Mouse (Mus musculus): ENCODE measurements around the gene Cpsf4l. TPM values are rescaled to one million over a fixed set of nuclear protein-coding genes. Genes with fewer than 3 reads are reported as not detected.
A peak's percentile ranks its signal among the peaks of the same experiment; 100 is the strongest.

Gene Cpsf4l
- total and polyA plus RNA-seq, 2 experiments from 2014 or later, result 0.10 TPM; not detected in 1

- H3K4me2 ChIP-seq (ENCODE audit: low read depth, low read length), result no peak overlapping the region
- no peaks in the 10 kb centered on the region for H3K27me3 ChIP-seq (ENCODE audit: control insufficient read depth, insufficient read depth, low read length)
- no peak; the same call in 1 of the 2 replicates for ATAC-seq (ENCODE audit: insufficient read depth, low read depth)
- WGBS, result 67% methylated on average over 19 of the region's 19 CpGs
- H3K4me3 ChIP-seq (ENCODE audit: low read depth, low read length), result no peak overlapping the region
- DNase-seq (ENCODE audit: low spot score), result no peak
- H3K27ac ChIP-seq (ENCODE audit: low read depth), result no peak overlapping the region
- H3K9ac ChIP-seq (replicated peaks; ENCODE audit: low read depth, low read length), result no peak overlapping the region
- H3K36me3 ChIP-seq (replicated peaks; ENCODE audit: control insufficient read depth, insufficient read depth, low read length), result no peaks in the 10 kb centered on the region
- H3K9me3 ChIP-seq (replicated peaks; ENCODE audit: control insufficient read depth, low read length), result no peaks in the 10 kb centered on the region
- peaks cover 7% of the 10 kb centered on the region; the same call in 1 of the 2 replicates for H3K4me1 ChIP-seq (ENCODE audit: control insufficient read depth, insufficient read depth)
- no peak for TF ChIP-seq CTCF (IDR thresholded peaks at IDR 0.05; ENCODE audit: low read depth)
- no peak for TF ChIP-seq EP300 (IDR thresholded peaks at IDR 0.05; ENCODE audit: low read depth)
Observed at GRCm38 (mm10) chr11:113708629-113709213, 1.1 kb downstream of the Cpsf4l start.

- H3K9ac ChIP-seq (replicated peaks; ENCODE audit: low read depth, low read length), result no peak overlapping the region
- no peak for ATAC-seq (ENCODE audit: insufficient read depth, low read depth)
- 72% methylated on average over 15 of the region's 15 CpGs for WGBS
- no peak overlapping the region for H3K4me3 ChIP-seq (ENCODE audit: low read depth, low read length)
- no peaks in the 10 kb centered on the region for H3K9me3 ChIP-seq (replicated peaks; ENCODE audit: control insufficient read depth, low read length)
- no peaks in the 10 kb centered on the region for H3K27me3 ChIP-seq (ENCODE audit: control insufficient read depth, insufficient read depth, low read length)
- H3K4me2 ChIP-seq (ENCODE audit: low read depth, low read length), result no peak overlapping the region
- H3K36me3 ChIP-seq (replicated peaks; ENCODE audit: control insufficient read depth, insufficient read depth, low read length), result no peaks in the 10 kb centered on the region
- no peak overlapping the region for H3K27ac ChIP-seq (ENCODE audit: low read depth)
- peaks cover 7% of the 10 kb centered on the region; the same call in 1 of the 2 replicates for H3K4me1 ChIP-seq (ENCODE audit: control insufficient read depth, insufficient read depth)
- no peak for TF ChIP-seq CTCF (IDR thresholded peaks at IDR 0.05; ENCODE audit: low read depth)
- no peak for TF ChIP-seq EP300 (IDR thresholded peaks at IDR 0.05; ENCODE audit: low read depth)
- no peak for DNase-seq (ENCODE audit: low spot score)
Observed at GRCm38 (mm10) chr11:113705966-113706652, 3.7 kb downstream of the Cpsf4l start.

GRCm38 (mm10) chr11:113703758-113704157 lies 6.1 kb downstream of the Cpsf4l start:
- H3K27me3 ChIP-seq (ENCODE audit: control insufficient read depth, insufficient read depth, low read length), result no peaks in the 10 kb centered on the region
- TF ChIP-seq EP300 (IDR thresholded peaks at IDR 0.05; ENCODE audit: low read depth) (no peak), CTCF (IDR thresholded peaks at IDR 0.05; ENCODE audit: low read depth) (peak; percentile 99)
- no peaks in the 10 kb centered on the region for H3K4me1 ChIP-seq (ENCODE audit: control insufficient read depth, insufficient read depth)
- no peak overlapping the region for H3K27ac ChIP-seq (ENCODE audit: low read depth)
- no peaks in the 10 kb centered on the region for H3K9me3 ChIP-seq (replicated peaks; ENCODE audit: control insufficient read depth, low read length)
- no peak overlapping the region for H3K4me3 ChIP-seq (ENCODE audit: low read depth, low read length)
- no peak overlapping the region for H3K9ac ChIP-seq (replicated peaks; ENCODE audit: low read depth, low read length)
- DNase-seq (ENCODE audit: low spot score) (peak; percentile 72), ATAC-seq (ENCODE audit: insufficient read depth, low read depth) (peak; percentile 69)
- no peak overlapping the region for H3K4me2 ChIP-seq (ENCODE audit: low read depth, low read length)
- H3K36me3 ChIP-seq (replicated peaks; ENCODE audit: control insufficient read depth, insufficient read depth, low read length), result no peaks in the 10 kb centered on the region
- 30% methylated on average over 5 of the region's 5 CpGs for WGBS

DNA sequence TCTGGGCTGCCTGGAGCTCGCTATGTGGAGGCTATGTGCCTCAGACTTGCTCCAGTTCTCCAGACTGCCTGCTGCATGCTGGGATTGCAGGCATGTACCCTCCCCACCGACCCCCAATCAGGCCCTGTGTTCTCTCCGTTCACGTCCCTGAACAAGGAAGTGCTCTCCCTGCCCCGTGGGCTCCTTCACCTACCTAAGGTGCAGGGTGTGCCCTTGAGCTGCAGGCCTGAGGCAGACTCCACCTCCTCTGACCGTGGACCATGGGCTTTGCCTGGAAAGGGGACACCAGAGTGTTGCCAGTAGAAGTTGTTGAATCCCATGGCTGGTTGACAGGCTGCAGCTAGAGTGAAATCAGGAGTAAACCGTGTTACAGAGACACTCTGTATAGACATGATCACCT lies 10.2 kb downstream of the Cpsf4l start:
- 86% methylated on average over 7 of the region's 7 CpGs for WGBS
- TF ChIP-seq CTCF (IDR thresholded peaks at IDR 0.05; ENCODE audit: low read depth), result no peak
- TF ChIP-seq EP300 (IDR thresholded peaks at IDR 0.05; ENCODE audit: low read depth), result no peak
- H3K27ac ChIP-seq (ENCODE audit: low read depth), result no peak overlapping the region

GRCm38 (mm10) chr11:113698013-113698545 lies 11.7 kb downstream of the Cpsf4l start:
- no peak overlapping the region for H3K4me3 ChIP-seq (ENCODE audit: low read depth, low read length)
- H3K27me3 ChIP-seq (ENCODE audit: control insufficient read depth, insufficient read depth, low read length), result no peaks in the 10 kb centered on the region
- no peak overlapping the region for H3K9ac ChIP-seq (replicated peaks; ENCODE audit: low read depth, low read length)
- peaks cover 27% of the 10 kb centered on the region for H3K36me3 ChIP-seq (replicated peaks; ENCODE audit: control insufficient read depth, insufficient read depth, low read length)
- peak; percentile 4 for DNase-seq (ENCODE audit: low spot score)
- ATAC-seq (ENCODE audit: insufficient read depth, low read depth), result no peak
- H3K4me1 ChIP-seq (ENCODE audit: control insufficient read depth, insufficient read depth), result no peaks in the 10 kb centered on the region
- H3K4me2 ChIP-seq (ENCODE audit: low read depth, low read length), result no peak overlapping the region
- no peak for TF ChIP-seq CTCF (IDR thresholded peaks at IDR 0.05; ENCODE audit: low read depth)
- no peak for TF ChIP-seq EP300 (IDR thresholded peaks at IDR 0.05; ENCODE audit: low read depth)
- WGBS, result 66% methylated on average over 12 of the region's 12 CpGs
- no peak overlapping the region for H3K27ac ChIP-seq (ENCODE audit: low read depth)
- no peaks in the 10 kb centered on the region for H3K9me3 ChIP-seq (replicated peaks; ENCODE audit: control insufficient read depth, low read length)

More for the DNA sequence above, 10.2 kb downstream of the Cpsf4l start:
- H3K4me3 ChIP-seq (ENCODE audit: low read depth, low read length), result no peak overlapping the region
- no peak overlapping the region for H3K4me2 ChIP-seq (ENCODE audit: low read depth, low read length)
- H3K4me1 ChIP-seq (ENCODE audit: control insufficient read depth, insufficient read depth), result no peaks in the 10 kb centered on the region
- DNase-seq (ENCODE audit: low spot score) (no peak), ATAC-seq (ENCODE audit: insufficient read depth, low read depth) (no peak)
- no peaks in the 10 kb centered on the region for H3K27me3 ChIP-seq (ENCODE audit: control insufficient read depth, insufficient read depth, low read length)
- H3K9ac ChIP-seq (replicated peaks; ENCODE audit: low read depth, low read length), result no peak overlapping the region
- peaks cover 12% of the 10 kb centered on the region for H3K36me3 ChIP-seq (replicated peaks; ENCODE audit: control insufficient read depth, insufficient read depth, low read length)
- H3K9me3 ChIP-seq (replicated peaks; ENCODE audit: control insufficient read depth, low read length), result no peaks in the 10 kb centered on the region

All from heart, postnatal 0 days (tissue).